Mouse (Mus musculus): ENCODE data around the gene Cryz. TPM values are rescaled to one million over a fixed set of nuclear protein-coding genes. Genes with fewer than 3 reads are reported as not detected.

The Cryz gene
- total and polyA plus RNA-seq, 3 experiments = 10.7 to 21.6 TPM; not detected in 1

GRCm38 (mm10) chr3:154591621-154592020 is 4.9 kb upstream of the Cryz start:
- TF ChIP-seq TBP (IDR thresholded peaks at IDR 0.05; ENCODE audit: low read depth, low read length) = no peak
- TF ChIP-seq NELFE (IDR thresholded peaks at IDR 0.05; ENCODE audit: low read depth, low read length) = no peak
- TF ChIP-seq MAFK (IDR thresholded peaks at IDR 0.05; ENCODE audit: borderline replicate concordance, low read depth, low read length) = no peak
- TF ChIP-seq RAD21 (IDR thresholded peaks at IDR 0.05; ENCODE audit: low read depth, low read length) = no peak
- no peak for TF ChIP-seq HCFC1 (IDR thresholded peaks at IDR 0.05; ENCODE audit: low read depth, low read length)
- no peak for TF ChIP-seq USF2 (IDR thresholded peaks at IDR 0.05; ENCODE audit: borderline replicate concordance in 1 of 2, insufficient read depth in 1 of 2, low read depth in 1 of 2, low read length in 2 of 2)
- no peak for TF ChIP-seq ELF1 (IDR thresholded peaks at IDR 0.05; ENCODE audit: low read depth, low read length)
- no peak for TF ChIP-seq MAX (IDR thresholded peaks at IDR 0.05; ENCODE audit: low read length)
- Histone ChIP-seq H3K4me3 (ENCODE audit: control insufficient read depth in 1 of 2, insufficient read depth in 1 of 2, low read depth in 2 of 2, low read length in 2 of 2) (no peak overlapping the region), H3K27me3 (ENCODE audit: control insufficient read depth in 1 of 2, insufficient read depth in 2 of 2, low read length in 2 of 2) (no peaks in the 10 kb centered on the region), H3K9me3 (replicated peaks; ENCODE audit: insufficient read depth, low read length) (no peaks in the 10 kb centered on the region), H3K9ac (ENCODE audit: control insufficient read depth, low read depth, low read length, poor library complexity, severe bottlenecking) (no peak overlapping the region), H3K36me3 (ENCODE audit: control insufficient read depth in 1 of 2, insufficient read depth in 2 of 2, low read length in 2 of 2) (no peaks in the 10 kb centered on the region), H3K4me1 (ENCODE audit: control insufficient read depth in 1 of 2, insufficient read depth in 2 of 2, low read length in 2 of 2) (no peaks in the 10 kb centered on the region), H3K79me2 (ENCODE audit: control insufficient read depth, insufficient read depth, low read length, poor library complexity) (no peaks in the 10 kb centered on the region), H3K27ac (ENCODE audit: control insufficient read depth, low read depth, low read length) (no peak overlapping the region)
- no peak for DNase-seq (ENCODE audit: low read depth, low spot score)

- no peak overlapping the region for H3K27ac ChIP-seq (ENCODE audit: control insufficient read depth, low read depth, low read length)
- no peak overlapping the region for H3K9ac ChIP-seq (ENCODE audit: control insufficient read depth, low read depth, low read length, poor library complexity, severe bottlenecking)
- DNase-seq (ENCODE audit: low read depth, low spot score) = no peak
- TF ChIP-seq CHD1 (IDR thresholded peaks at IDR 0.05; ENCODE audit: low read depth, low read length) (no peak), EP300 (IDR thresholded peaks at IDR 0.05; ENCODE audit: low read depth in 1 of 2, low read length in 2 of 2) (no peak), ZNF384 (IDR thresholded peaks at IDR 0.05; ENCODE audit: low read depth, low read length) (no peak), POLR2A (IDR thresholded peaks at IDR 0.05; ENCODE audit: control insufficient read depth in 1 of 2, insufficient read depth in 1 of 2, low read depth in 1 of 2, low read length in 2 of 2, poor library complexity in 1 of 2) (no peak), CTCF (IDR thresholded peaks at IDR 0.05 in 2 of 3, conservative IDR thresholded peaks at IDR 0.05 in 1 of 3; ENCODE audit: control insufficient read depth in 1 of 3, insufficient read depth in 1 of 3, low read depth in 2 of 3, low read length in 3 of 3, poor library complexity in 1 of 3, severe bottlenecking in 1 of 3) (no peak), KAT2A (conservative IDR thresholded peaks at IDR 0.05; ENCODE audit: low read depth, low read length) (no peak), USF1 (IDR thresholded peaks at IDR 0.05; ENCODE audit: low read depth, low read length) (no peak), MYC (IDR thresholded peaks at IDR 0.05; ENCODE audit: low read depth, low read length) (no peak), TAL1 (IDR thresholded peaks at IDR 0.05; ENCODE audit: low read length) (no peak), E2F4 (IDR thresholded peaks at IDR 0.05; ENCODE audit: borderline replicate concordance, low read depth, low read length) (no peak), TCF12 (IDR thresholded peaks at IDR 0.05; ENCODE audit: low read depth, low read length) (no peak), NRF1 (IDR thresholded peaks at IDR 0.05; ENCODE audit: insufficient read depth, low read depth, low read length, poor library complexity, severe bottlenecking) (no peak), RCOR1 (IDR thresholded peaks at IDR 0.05; ENCODE audit: low read depth, low read length) (no peak), CHD2 (IDR thresholded peaks at IDR 0.05; ENCODE audit: low read length) (no peak), HCFC1 (IDR thresholded peaks at IDR 0.05; ENCODE audit: low read depth, low read length) (no peak), MYB (IDR thresholded peaks at IDR 0.05; ENCODE audit: low read depth, low read length) (no peak)
- peaks cover 0 to 3% of the 10 kb centered on the region in 2 experiments; a peak in 3 of 4 replicates for H3K4me1 ChIP-seq (ENCODE audit: control insufficient read depth in 1 of 2, insufficient read depth in 2 of 2, low read length in 2 of 2)
- peaks cover 7% of the 10 kb centered on the region for H3K79me2 ChIP-seq (ENCODE audit: control insufficient read depth, insufficient read depth, low read length, poor library complexity)
- H3K27me3 ChIP-seq (ENCODE audit: control insufficient read depth in 1 of 2, insufficient read depth in 2 of 2, low read length in 2 of 2) = no peaks in the 10 kb centered on the region
- H3K9me3 ChIP-seq (replicated peaks; ENCODE audit: insufficient read depth, low read length) = no peaks in the 10 kb centered on the region
- peaks cover 0 to 9% of the 10 kb centered on the region in 2 experiments; a peak in 2 of 4 replicates for H3K36me3 ChIP-seq (ENCODE audit: control insufficient read depth in 1 of 2, insufficient read depth in 2 of 2, low read length in 2 of 2)
- no peak overlapping the region for H3K4me3 ChIP-seq (ENCODE audit: control insufficient read depth in 1 of 2, insufficient read depth in 1 of 2, low read depth in 2 of 2, low read length in 2 of 2)
Observed at GRCm38 (mm10) chr3:154593596-154593995, 2.9 kb upstream of the Cryz start.

Data from MEL (cell line).